ENCODE assay signal across 9 mouse cellular contexts in genomic region chr7:44443268-44444173, GRCm38 (mm10). TPM values are rescaled to one million over a fixed set of nuclear protein-coding genes. Genes with fewer than 3 reads are reported as not detected.
DNase-seq lines count a peak whose midpoint lies in the region; ATAC-seq lines count a peak whose summit lies in the region.
"Had no signal": no experiment of that assay in that cellular context is flagged by ENCODE, and none has a peak within 500 bp of the region (broad histone marks: within the 10 kb centered on the region; RNA-seq: fewer than 3 reads in every experiment).

No protein-coding gene starts in this region.

- WGBS in hindbrain, embryonic 11.5 days, result 7% methylated on average over 20 of the region's 20 CpGs
- 9% methylated on average over 20 of the region's 20 CpGs for WGBS in neural tube, embryonic 13.5 days

- peak overlapping the region; percentile 98 for H3K27ac ChIP-seq in hindbrain, embryonic 11.5 days (ENCODE audit: low read depth, low read length)
- H3K27ac ChIP-seq in neural tube, embryonic 13.5 days (replicated peaks), result peak overlapping the region; percentile 97

- H3K27me3 ChIP-seq in hindbrain, embryonic 11.5 days (ENCODE audit: control insufficient read depth, insufficient read depth, low read length), result peaks cover 13% of the 10 kb centered on the region
- peaks cover 9% of the 10 kb centered on the region; the same call in 1 of the 2 replicates for H3K27me3 ChIP-seq in neural tube, embryonic 13.5 days

- intact Hi-C loops in left cerebral cortex, postnatal 36 days (cut with DNase I), result loop anchor here (2.0 to 5.0 kb wide), 4 partner anchors 17 to 83 kb away; partner anchors contain the start of gene Syt3

- no peaks in the 10 kb centered on the region for H3K9me3 ChIP-seq in hindbrain, embryonic 11.5 days (ENCODE audit: control insufficient read depth, low read length)
- H3K9me3 ChIP-seq in neural tube, embryonic 13.5 days, result no peaks in the 10 kb centered on the region

- H3K9ac ChIP-seq in hindbrain, embryonic 11.5 days (ENCODE audit: low read depth, low read length), result peak overlapping the region; percentile 98
- H3K9ac ChIP-seq in neural tube, embryonic 13.5 days, result peak overlapping the region; percentile 100

- H3K36me3 ChIP-seq in hindbrain, embryonic 11.5 days (ENCODE audit: control insufficient read depth, insufficient read depth, low read length), result peaks cover 8% of the 10 kb centered on the region
- peaks cover 35% of the 10 kb centered on the region for H3K36me3 ChIP-seq in neural tube, embryonic 13.5 days

- peaks cover 13% of the 10 kb centered on the region for H3K4me1 ChIP-seq in hindbrain, embryonic 11.5 days (replicated peaks; ENCODE audit: control insufficient read depth, insufficient read depth, low read length)
- H3K4me1 ChIP-seq in neural tube, embryonic 13.5 days (replicated peaks), result peaks cover 66% of the 10 kb centered on the region

- peak overlapping the region; percentile 98 for H3K4me2 ChIP-seq in hindbrain, embryonic 11.5 days (replicated peaks; ENCODE audit: low read depth, low read length)
- H3K4me2 ChIP-seq in neural tube, embryonic 13.5 days, result peak overlapping the region; percentile 87

- H3K4me3 ChIP-seq in hindbrain, embryonic 11.5 days (ENCODE audit: low read depth, low read length), result peak overlapping the region; percentile 70
- H3K4me3 ChIP-seq in neural tube, embryonic 13.5 days, result peak overlapping the region; percentile 82

- ATAC-seq in hindbrain, embryonic 11.5 days (ENCODE audit: low FRiP score), result peak; percentile 65
- ATAC-seq in neural tube, embryonic 13.5 days (ENCODE audit: low read depth), result peak; percentile 44
- ATAC-seq: Patski had no signal

- peak; percentile 50 to 62 for DNase-seq in left cerebral cortex, postnatal 36 days (ENCODE audit: low spot score in 2 of 2)
- DNase-seq in left cerebral cortex, adult 18-20 months (ENCODE audit: low spot score in 2 of 2), result no peak
- peak; percentile 72 to 76 for DNase-seq in cerebellum, postnatal 14 days
- peak; percentile 66 for DNase-seq in hindbrain, embryonic 11.5 days (ENCODE audit: low spot score)
- no peak for DNase-seq in urinary bladder, postnatal 36 days (ENCODE audit: low spot score in 2 of 2)
- DNase-seq in adrenal gland, postnatal 14 days, result no peak
- no peak for DNase-seq in urinary bladder, adult 18-20 months (ENCODE audit: low spot score in 2 of 2)

RNA-seq across cellular contexts. Expression of gene Lrrc4b, which starts 14.7 kb away (rescaled TPM):
- total RNA-seq in left cerebral cortex, postnatal 36 days (2021), result 100 to 1,000 TPM; 282 to 313 TPM
- total RNA-seq in left cerebral cortex, adult 18-20 months (2021), result 100 to 1,000 TPM; 284 to 289 TPM
- polyA plus RNA-seq in hindbrain, embryonic 11.5 days (2014; fragmentation: Nextera tagmentation; extraction: Ambion mirVana), result 9.1 and 11.4 TPM in 2 replicates
- polyA plus RNA-seq in neural tube, embryonic 13.5 days (2015; fragmentation: Nextera tagmentation; extraction: Ambion mirVana), result 11.3 and 13.3 TPM in 2 replicates
- total RNA-seq in adrenal gland, postnatal 14 days (2021), result 6.1 and 7.7 TPM in 2 replicates

RNA-seq across cellular contexts. Expression of gene Aspdh, which starts 21.7 kb away (rescaled TPM):
- 10 to 100 TPM in 1 of 2 experiments, 1 to 10 TPM in 1; 6.8 to 10.4 TPM for total RNA-seq in left cerebral cortex, postnatal 36 days (2021)
- total RNA-seq in left cerebral cortex, adult 18-20 months (2021), result 1 to 10 TPM; 5.0 to 5.6 TPM
- 1.2 and 2.1 TPM in 2 replicates for polyA plus RNA-seq in hindbrain, embryonic 11.5 days (2014; fragmentation: Nextera tagmentation; extraction: Ambion mirVana)
- 1.6 and 2.9 TPM in 2 replicates for polyA plus RNA-seq in neural tube, embryonic 13.5 days (2015; fragmentation: Nextera tagmentation; extraction: Ambion mirVana)
- 0.75 and 13.0 TPM in 2 replicates for total RNA-seq in adrenal gland, postnatal 14 days (2021)
- polyA plus RNA-seq: Patski had no signal

RNA-seq across cellular contexts. Expression of gene Josd2, which starts 24.3 kb away (rescaled TPM):
- total RNA-seq in left cerebral cortex, postnatal 36 days (2021), result 10 to 100 TPM; 76.5 to 77.6 TPM
- 10 to 100 TPM; 76.7 to 77.9 TPM for total RNA-seq in left cerebral cortex, adult 18-20 months (2021)
- 57.3 and 59.1 TPM in 2 replicates for polyA plus RNA-seq in hindbrain, embryonic 11.5 days (2014; fragmentation: Nextera tagmentation; extraction: Ambion mirVana)
- polyA plus RNA-seq in neural tube, embryonic 13.5 days (2015; fragmentation: Nextera tagmentation; extraction: Ambion mirVana), result 49.9 and 54.3 TPM in 2 replicates
- total RNA-seq in adrenal gland, postnatal 14 days (2021), result 45.9 and 51.2 TPM in 2 replicates

RNA-seq across cellular contexts. Expression of gene Emc10, which starts 52.8 kb away (rescaled TPM):
- 100 to 1,000 TPM; 169 to 185 TPM for total RNA-seq in left cerebral cortex, postnatal 36 days (2021)
- total RNA-seq in left cerebral cortex, adult 18-20 months (2021), result 100 to 1,000 TPM; 206 to 210 TPM
- polyA plus RNA-seq in hindbrain, embryonic 11.5 days (2014; fragmentation: Nextera tagmentation; extraction: Ambion mirVana), result 90.2 and 97.2 TPM in 2 replicates
- polyA plus RNA-seq in neural tube, embryonic 13.5 days (2015; fragmentation: Nextera tagmentation; extraction: Ambion mirVana), result 139 TPM in 2 replicates
- 81.5 and 85.9 TPM in 2 replicates for total RNA-seq in adrenal gland, postnatal 14 days (2021)

RNA-seq across cellular contexts. Expression of gene Fam71e1, which starts 52.9 kb away (rescaled TPM):
- total RNA-seq in left cerebral cortex, postnatal 36 days (2021), result 10 to 100 TPM; 18.9 to 20.2 TPM
- 10 to 100 TPM; 15.1 to 15.5 TPM for total RNA-seq in left cerebral cortex, adult 18-20 months (2021)
- 13.5 and 20.6 TPM in 2 replicates for polyA plus RNA-seq in hindbrain, embryonic 11.5 days (2014; fragmentation: Nextera tagmentation; extraction: Ambion mirVana)
- 23.0 and 29.8 TPM in 2 replicates for polyA plus RNA-seq in neural tube, embryonic 13.5 days (2015; fragmentation: Nextera tagmentation; extraction: Ambion mirVana)
- 7.8 and 10.9 TPM in 2 replicates for total RNA-seq in adrenal gland, postnatal 14 days (2021)

Comparison
In these comparisons a context has a peak if more than half of its experiments do, and no peak if none do; other contexts are left out.
1. DNase-seq: peak in left cerebral cortex, postnatal 36 days (2 of 2), cerebellum, postnatal 14 days (2 of 2) and hindbrain, embryonic 11.5 days (single experiment); none in left cerebral cortex, adult 18-20 months (0 of 2), urinary bladder, postnatal 36 days (0 of 2), adrenal gland, postnatal 14 days (single experiment) and urinary bladder, adult 18-20 months (0 of 2).
2. RNA of gene Lrrc4b, which starts 14.7 kb away (total RNA-seq): 282 to 313 TPM in left cerebral cortex, postnatal 36 days and 284 to 289 TPM in left cerebral cortex, adult 18-20 months; 6.1 to 7.7 TPM in adrenal gland, postnatal 14 days; every median in the first group is over 10 times any median in the second.